In the genomic region with DNA sequence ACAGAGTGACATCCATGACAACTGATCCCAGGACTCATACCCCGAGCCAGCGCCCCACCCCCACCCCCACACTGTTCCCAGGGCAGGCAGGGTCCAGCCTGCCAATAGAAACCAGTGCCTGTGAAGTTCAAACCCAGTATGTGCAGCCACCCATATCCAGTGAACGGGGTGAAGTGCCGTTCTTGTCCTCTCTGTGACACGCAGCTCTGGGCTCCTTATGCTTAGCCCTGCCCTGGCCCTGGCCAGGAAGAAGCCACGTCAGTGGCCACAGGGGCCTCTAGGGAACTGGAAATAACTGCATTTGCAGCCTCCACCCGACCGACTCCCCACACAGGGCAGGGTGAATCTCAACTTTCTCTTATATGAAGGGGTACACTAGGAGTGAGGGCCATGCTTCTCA, we compare ENCODE assay signal across 16 mouse cellular contexts. TPM values are rescaled to one million over a fixed set of nuclear protein-coding genes. Genes with fewer than 3 reads are reported as not detected.
DNase-seq lines count a peak whose midpoint lies in the region; ATAC-seq lines count a peak whose summit lies in the region.
"Had no signal": no experiment of that assay in that cellular context is flagged by ENCODE, and none has a peak within 500 bp of the region (broad histone marks: within the 10 kb centered on the region; RNA-seq: fewer than 3 reads in every experiment).

No protein-coding gene starts in this region.

- DNase-seq in hindbrain, embryonic 10.5 days (ENCODE audit: low spot score), result no peak
- DNase-seq in embryonic facial prominence, embryonic 10.5 days (ENCODE audit: low spot score), result no peak
- DNase-seq in embryo, embryonic 11 days, result no peak
- DNase-seq: cerebellum, adult 8-10 months; liver; lung, adult 2 months; retina, postnatal 1 day had no signal

- H3K4me2 ChIP-seq in hindbrain, embryonic 12.5 days (replicated peaks), result no peak overlapping the region
- H3K4me2 ChIP-seq in heart, embryonic 14.5 days (ENCODE audit: low read length), result no peak overlapping the region
- H3K4me2 ChIP-seq in limb, embryonic 13.5 days (replicated peaks), result no peak overlapping the region
- H3K4me2 ChIP-seq: neural tube, embryonic 13.5 days; stomach, embryonic 15.5 days had no signal

- H3K27ac ChIP-seq in hindbrain, embryonic 12.5 days, result no peak overlapping the region
- H3K27ac ChIP-seq in hindbrain, embryonic 10.5 days, result no peak overlapping the region; the same call in 1 of the 2 replicates
- H3K27ac ChIP-seq in embryonic facial prominence, embryonic 10.5 days (replicated peaks), result 0 out of 2 replicates have a peak overlapping the region, but pooled peaks have one; percentile 35
- 0 out of 4 replicates have a peak overlapping the region, but pooled peaks of 1 of the 2 experiments have one; percentile 28 for H3K27ac ChIP-seq in heart, embryonic 14.5 days (replicated peaks in 1 of 2; ENCODE audit: control insufficient read depth in 1 of 2, insufficient read depth in 1 of 2, low read depth in 2 of 2, low read length in 2 of 2)
- H3K27ac ChIP-seq in limb, embryonic 13.5 days, result peak overlapping the region; percentile 3; the same call in 1 of the 2 replicates
- H3K27ac ChIP-seq: hindbrain, postnatal 0 days; neural tube, embryonic 13.5 days; stomach, embryonic 15.5 days had no signal

- 71% methylated on average over 8 of the region's 8 CpGs for WGBS in hindbrain, embryonic 12.5 days
- 77% methylated on average over 8 of the region's 8 CpGs for WGBS in hindbrain, embryonic 10.5 days
- 74% methylated on average over 8 of the region's 8 CpGs for WGBS in embryonic facial prominence, embryonic 10.5 days
- 37% methylated on average over 8 of the region's 8 CpGs for WGBS in heart, embryonic 14.5 days
- WGBS in limb, embryonic 13.5 days, result 83% methylated on average over 8 of the region's 8 CpGs

- H3K9ac ChIP-seq in hindbrain, embryonic 12.5 days, result peak overlapping the region; percentile 18; the same call in 1 of the 2 replicates
- peak overlapping the region; percentile 38; the same call in 1 of the 2 replicates for H3K9ac ChIP-seq in heart, embryonic 14.5 days (ENCODE audit: low read length)
- no peak overlapping the region for H3K9ac ChIP-seq in limb, embryonic 13.5 days
- H3K9ac ChIP-seq: neural tube, embryonic 13.5 days; stomach, embryonic 15.5 days had no signal

- peaks cover 57% of the 10 kb centered on the region for H3K36me3 ChIP-seq in hindbrain, embryonic 12.5 days
- peaks cover 86% of the 10 kb centered on the region for H3K36me3 ChIP-seq in hindbrain, embryonic 10.5 days
- H3K36me3 ChIP-seq in embryonic facial prominence, embryonic 10.5 days (replicated peaks), result peaks cover 91% of the 10 kb centered on the region
- H3K36me3 ChIP-seq in heart, embryonic 14.5 days (ENCODE audit: control insufficient read depth, insufficient read depth, low read length), result peaks cover 60% of the 10 kb centered on the region
- H3K36me3 ChIP-seq in limb, embryonic 13.5 days, result peaks cover 78% of the 10 kb centered on the region

- H3K9me3 ChIP-seq in hindbrain, embryonic 12.5 days (replicated peaks), result no peaks in the 10 kb centered on the region
- no peaks in the 10 kb centered on the region for H3K9me3 ChIP-seq in hindbrain, embryonic 10.5 days
- H3K9me3 ChIP-seq in embryonic facial prominence, embryonic 10.5 days, result no peaks in the 10 kb centered on the region
- no peaks in the 10 kb centered on the region for H3K9me3 ChIP-seq in heart, embryonic 14.5 days (ENCODE audit: control insufficient read depth, low read length)
- no peaks in the 10 kb centered on the region for H3K9me3 ChIP-seq in limb, embryonic 13.5 days
- H3K9me3 ChIP-seq: neural tube, embryonic 13.5 days; stomach, embryonic 15.5 days had no signal

- no peak overlapping the region for H3K4me3 ChIP-seq in hindbrain, embryonic 12.5 days
- no peak overlapping the region for H3K4me3 ChIP-seq in hindbrain, embryonic 10.5 days
- H3K4me3 ChIP-seq in embryonic facial prominence, embryonic 10.5 days, result no peak overlapping the region
- H3K4me3 ChIP-seq in heart, embryonic 14.5 days (ENCODE audit: control insufficient read depth in 1 of 2, insufficient read depth in 1 of 2, low read depth in 1 of 2, low read length in 2 of 2), result no peak overlapping the region
- H3K4me3 ChIP-seq in limb, embryonic 13.5 days, result no peak overlapping the region
- H3K4me3 ChIP-seq: neural tube, embryonic 13.5 days; stomach, embryonic 15.5 days had no signal

- no peaks in the 10 kb centered on the region for H3K27me3 ChIP-seq in hindbrain, embryonic 12.5 days
- no peaks in the 10 kb centered on the region for H3K27me3 ChIP-seq in hindbrain, embryonic 10.5 days (ENCODE audit: insufficient read depth, poor library complexity, severe bottlenecking)
- no peaks in the 10 kb centered on the region for H3K27me3 ChIP-seq in embryonic facial prominence, embryonic 10.5 days (replicated peaks; ENCODE audit: low read depth, poor library complexity, severe bottlenecking)
- no peaks in the 10 kb centered on the region for H3K27me3 ChIP-seq in heart, embryonic 14.5 days (ENCODE audit: control insufficient read depth, insufficient read depth, low read length)
- H3K27me3 ChIP-seq in limb, embryonic 13.5 days, result no peaks in the 10 kb centered on the region
- H3K27me3 ChIP-seq: neural tube, embryonic 13.5 days; Patski; stomach, embryonic 15.5 days had no signal

- peaks cover 31% of the 10 kb centered on the region for H3K4me1 ChIP-seq in hindbrain, embryonic 12.5 days
- peaks cover 55% of the 10 kb centered on the region for H3K4me1 ChIP-seq in hindbrain, embryonic 10.5 days (replicated peaks)
- peaks cover 46% of the 10 kb centered on the region for H3K4me1 ChIP-seq in embryonic facial prominence, embryonic 10.5 days
- H3K4me1 ChIP-seq in heart, embryonic 14.5 days (ENCODE audit: control insufficient read depth in 2 of 2, insufficient read depth in 2 of 2, low read length in 2 of 2), result peaks cover 30 to 66% of the 10 kb centered on the region in 2 experiments
- peaks cover 43% of the 10 kb centered on the region for H3K4me1 ChIP-seq in limb, embryonic 13.5 days

- ATAC-seq in hindbrain, embryonic 12.5 days (ENCODE audit: low FRiP score), result no peak
- ATAC-seq in heart, embryonic 14.5 days (ENCODE audit: insufficient number of reproducible peaks, insufficient read depth, low FRiP score, low read depth), result no peak
- ATAC-seq in limb, embryonic 13.5 days (ENCODE audit: low FRiP score, low read depth), result peak; percentile 29; the same call in 1 of the 2 replicates
- ATAC-seq in erythroblast, adult 5-6 weeks (replicated peaks; ENCODE audit: low FRiP score, poor library complexity, severe bottlenecking), result no peak
- ATAC-seq: forebrain, embryonic 16.5 days; hindbrain, postnatal 0 days; Patski had no signal

RNA-seq across cellular contexts. Expression of gene Nckap5l, which starts 25.6 kb away (rescaled TPM):
- 14.9 and 16.1 TPM in 2 replicates for polyA plus RNA-seq in hindbrain, embryonic 12.5 days (2016; fragmentation: Nextera tagmentation; extraction: Ambion mirVana)
- 13.5 and 15.8 TPM in 2 replicates for polyA plus RNA-seq in hindbrain, embryonic 10.5 days (2016; fragmentation: Nextera tagmentation; extraction: Ambion mirVana)
- 14.1 and 15.1 TPM in 2 replicates for polyA plus RNA-seq in embryonic facial prominence, embryonic 10.5 days (2016; fragmentation: Nextera tagmentation; extraction: Ambion mirVana)
- 7.5 and 9.2 TPM in 2 replicates for polyA plus RNA-seq in heart, embryonic 14.5 days (2014; fragmentation: Nextera tagmentation; extraction: Ambion mirVana)
- 14.0 and 14.1 TPM in 2 replicates for polyA plus RNA-seq in limb, embryonic 13.5 days (2015; fragmentation: Nextera tagmentation; extraction: Ambion mirVana)
- 1.5 TPM in 1 of 2 replicates, not detected in the other for total RNA-seq in erythroblast, adult 5-6 weeks (2015; ENCODE audit: low replicate concordance)
- not detected in 2 replicates for total RNA-seq in erythroblast, adult 5-6 weeks (2017; ENCODE audit: low replicate concordance)

RNA-seq across cellular contexts. Expression of gene Tmbim6, which starts 39.3 kb away (rescaled TPM):
- 271 and 274 TPM in 2 replicates for polyA plus RNA-seq in hindbrain, embryonic 12.5 days (2016; fragmentation: Nextera tagmentation; extraction: Ambion mirVana)
- 283 and 284 TPM in 2 replicates for polyA plus RNA-seq in hindbrain, embryonic 10.5 days (2016; fragmentation: Nextera tagmentation; extraction: Ambion mirVana)
- 262 and 273 TPM in 2 replicates for polyA plus RNA-seq in embryonic facial prominence, embryonic 10.5 days (2016; fragmentation: Nextera tagmentation; extraction: Ambion mirVana)
- polyA plus RNA-seq in heart, embryonic 14.5 days (2014; fragmentation: Nextera tagmentation; extraction: Ambion mirVana), result 235 and 239 TPM in 2 replicates
- 287 and 298 TPM in 2 replicates for polyA plus RNA-seq in limb, embryonic 13.5 days (2015; fragmentation: Nextera tagmentation; extraction: Ambion mirVana)
- 275 and 339 TPM in 2 replicates for total RNA-seq in erythroblast, adult 5-6 weeks (2015; ENCODE audit: low replicate concordance)
- total RNA-seq in erythroblast, adult 5-6 weeks (2017; ENCODE audit: low replicate concordance), result 204 and 239 TPM in 2 replicates

RNA-seq across cellular contexts. Expression of gene Bcdin3d, which starts 42.6 kb away (rescaled TPM):
- 18.9 TPM in 2 replicates for polyA plus RNA-seq in hindbrain, embryonic 12.5 days (2016; fragmentation: Nextera tagmentation; extraction: Ambion mirVana)
- 19.3 and 20.2 TPM in 2 replicates for polyA plus RNA-seq in hindbrain, embryonic 10.5 days (2016; fragmentation: Nextera tagmentation; extraction: Ambion mirVana)
- polyA plus RNA-seq in embryonic facial prominence, embryonic 10.5 days (2016; fragmentation: Nextera tagmentation; extraction: Ambion mirVana), result 16.0 and 16.7 TPM in 2 replicates
- 11.8 and 12.5 TPM in 2 replicates for polyA plus RNA-seq in heart, embryonic 14.5 days (2014; fragmentation: Nextera tagmentation; extraction: Ambion mirVana)
- polyA plus RNA-seq in limb, embryonic 13.5 days (2015; fragmentation: Nextera tagmentation; extraction: Ambion mirVana), result 17.0 and 19.7 TPM in 2 replicates
- total RNA-seq in erythroblast, adult 5-6 weeks (2015; ENCODE audit: low replicate concordance), result not detected in 2 replicates
- 0.98 and 2.1 TPM in 2 replicates for total RNA-seq in erythroblast, adult 5-6 weeks (2017; ENCODE audit: low replicate concordance)

Comparison
In these comparisons a context has a peak if more than half of its experiments do, and no peak if none do; other contexts are left out.
1. H3K27ac ChIP-seq: peak in embryonic facial prominence, embryonic 10.5 days (single experiment) and limb, embryonic 13.5 days (single experiment); none in hindbrain, embryonic 12.5 days (single experiment) and hindbrain, embryonic 10.5 days (single experiment).